Mouse (Mus musculus) lung, postnatal 0 days (tissue): ENCODE measurements around the gene Fbln1.

Experiments
- CTCF ChIP-seq: IDR thresholded peaks from 2 replicates; pipeline ENCODE4 v1.5.1; 2016; ENCODE audit warnings: antibody characterized with exemption, mild to moderate bottlenecking
- EP300 ChIP-seq: IDR thresholded peaks from 2 replicates; pipeline ENCODE4 v1.6.1; 2016; ENCODE audit warnings: antibody characterized with exemption, mild to moderate bottlenecking, control low read depth

- TF ChIP-seq EP300 (no peak), CTCF (no peak)
Observed at GRCm38 (mm10) chr15:85329096-85329495, 123.3 kb downstream of the Fbln1 start.
